In genomic region chr17:77210947-77211346, GRCm38 (mm10) we compare ENCODE assay signal across 17 mouse cellular contexts.
"Had no signal": no experiment of that assay in that cellular context is flagged by ENCODE, and none has a peak within 500 bp of the region (broad histone marks: within the 10 kb centered on the region; RNA-seq: fewer than 3 reads in every experiment).

No protein-coding gene starts in this region.

- H3K4me2 ChIP-seq: limb, embryonic 13.5 days; liver, embryonic 12.5 days; liver, embryonic 15.5 days; midbrain, embryonic 11.5 days; neural tube, embryonic 12.5 days; neural tube, embryonic 15.5 days had no signal

- H3K9ac ChIP-seq: limb, embryonic 13.5 days; liver, embryonic 12.5 days; liver, embryonic 15.5 days; neural tube, embryonic 12.5 days; neural tube, embryonic 15.5 days had no signal

- H3K36me3 ChIP-seq: limb, embryonic 10.5 days; limb, embryonic 13.5 days; liver, embryonic 12.5 days; liver, embryonic 15.5 days; neural tube, embryonic 12.5 days; neural tube, embryonic 15.5 days had no signal

- H3K9me3 ChIP-seq: limb, embryonic 10.5 days; limb, embryonic 13.5 days; liver, embryonic 12.5 days; liver, embryonic 15.5 days; neural tube, embryonic 12.5 days; neural tube, embryonic 15.5 days had no signal

- H3K4me3 ChIP-seq: layer of hippocampus, adult 2 months; limb, embryonic 10.5 days; limb, embryonic 13.5 days; liver, embryonic 12.5 days; liver, embryonic 15.5 days; neural tube, embryonic 12.5 days; neural tube, embryonic 15.5 days had no signal

- ATAC-seq: intestine, postnatal 0 days; liver, embryonic 12.5 days had no signal

- H3K27me3 ChIP-seq: limb, embryonic 13.5 days; liver, embryonic 12.5 days; liver, embryonic 15.5 days; neural tube, embryonic 12.5 days; neural tube, embryonic 15.5 days had no signal

- H3K27ac ChIP-seq: kidney, postnatal 0 days; layer of hippocampus, adult 2 months; limb, embryonic 10.5 days; limb, embryonic 13.5 days; liver, embryonic 12.5 days; liver, embryonic 15.5 days; neural tube, embryonic 12.5 days; neural tube, embryonic 15.5 days had no signal

- DNase-seq: kidney, adult 2 months; kidney, postnatal 25 days; layer of hippocampus, adult 9-11 months; liver; midbrain, embryonic 14.5 days; thymus, adult 18-20 months; thymus, postnatal 36 days had no signal

- H3K4me1 ChIP-seq: limb, embryonic 10.5 days; limb, embryonic 13.5 days; liver, embryonic 12.5 days; liver, embryonic 15.5 days; neural tube, embryonic 12.5 days; neural tube, embryonic 15.5 days had no signal
